Mouse (Mus musculus) common myeloid progenitor, adult 5-6 weeks (primary cell): Measurements from ENCODE around the gene Ticam1. TPM values are rescaled to one million over a fixed set of nuclear protein-coding genes. Genes with fewer than 3 reads are reported as not detected.
A peak's percentile ranks its signal among the peaks of the same experiment; 100 is the strongest.

Experiments
- ATAC-seq: replicated peaks from 2 replicates; pipeline ENCODE4 v1.8.0; 2016; ENCODE audit warnings: low read depth, mild to moderate bottlenecking, moderate TSS enrichment, inconsistent platforms; ENCODE audit not compliant: poor library complexity, severe bottlenecking
- total RNA-seq: library from RNA; stranded (forward); fragments of 200-1000, 187-1606 nt; gene quantifications from 2 replicates; pipeline ENCODE4 v1.2.3, GENCODE M21; 2017

Gene Ticam1
- total RNA-seq, 1 experiment from 2014 or later = 4.1 TPM

GRCm38 (mm10) chr17:56291826-56292475 lies 15.4 kb upstream of the Ticam1 start:
- no peak for ATAC-seq

GRCm38 (mm10) chr17:56291171-56291511 lies 14.6 kb upstream of the Ticam1 start:
- peak; percentile 84 for ATAC-seq

GRCm38 (mm10) chr17:56290388-56291170 lies 14.0 kb upstream of the Ticam1 start:
- peak; percentile 64 for ATAC-seq

GRCm38 (mm10) chr17:56289371-56290331 lies 13.1 kb upstream of the Ticam1 start:
- peak; percentile 10 for ATAC-seq

GRCm38 (mm10) chr17:56288866-56289265 lies 12.3 kb upstream of the Ticam1 start:
- ATAC-seq = no peak

GRCm38 (mm10) chr17:56287830-56288229 lies 11.2 kb upstream of the Ticam1 start:
- no peak for ATAC-seq

- ATAC-seq = no peak
Measured at GRCm38 (mm10) chr17:56285995-56286394, 9.4 kb upstream of the Ticam1 start.

- ATAC-seq = peak; percentile 76
Measured at GRCm38 (mm10) chr17:56283316-56283715, 6.7 kb upstream of the Ticam1 start.

GRCm38 (mm10) chr17:56282802-56283201 lies 6.2 kb upstream of the Ticam1 start:
- no peak for ATAC-seq

GRCm38 (mm10) chr17:56281193-56281592 lies 4.6 kb upstream of the Ticam1 start:
- ATAC-seq = no peak

- ATAC-seq = no peak
Measured at GRCm38 (mm10) chr17:56279481-56280155, 3.0 kb upstream of the Ticam1 start.

GRCm38 (mm10) chr17:56278340-56278739 lies 1.8 kb upstream of the Ticam1 start:
- no peak for ATAC-seq

GRCm38 (mm10) chr17:56277567-56277893 lies 944 bp upstream of the Ticam1 start:
- no peak for ATAC-seq

GRCm38 (mm10) chr17:56275842-56276480 lies 625 bp downstream of the Ticam1 start:
- ATAC-seq = no peak

GRCm38 (mm10) chr17:56273986-56274385 lies 2.6 kb downstream of the Ticam1 start:
- no peak for ATAC-seq

GRCm38 (mm10) chr17:56273482-56273881 lies 3.1 kb downstream of the Ticam1 start:
- ATAC-seq = no peak

- ATAC-seq = no peak
Measured at GRCm38 (mm10) chr17:56272644-56273043, 3.9 kb downstream of the Ticam1 start.

- ATAC-seq = no peak
Measured at GRCm38 (mm10) chr17:56271609-56272253, 4.9 kb downstream of the Ticam1 start.

- ATAC-seq = no peak
Measured at GRCm38 (mm10) chr17:56269741-56270140, 6.8 kb downstream of the Ticam1 start.
